Mouse (Mus musculus): ENCODE measurements around the gene Hoxc12. TPM values are rescaled to one million over a fixed set of nuclear protein-coding genes. Genes with fewer than 3 reads are reported as not detected.

Gene Hoxc12
- total RNA-seq, 2 experiments from 2014 or later: not detected

GRCm38 (mm10) chr15:102937036-102937666 is 594 bp downstream of the Hoxc12 start:
- no peak for DNase-seq

GRCm38 (mm10) chr15:102939256-102940155 is 2.9 kb downstream of the Hoxc12 start:
- DNase-seq: no peak

GRCm38 (mm10) chr15:102942739-102943467 is 6.3 kb downstream of the Hoxc12 start:
- peak; percentile 66 for DNase-seq

GRCm38 (mm10) chr15:102943468-102943813 is 6.9 kb downstream of the Hoxc12 start:
- DNase-seq: no peak

- DNase-seq: no peak
Measured at GRCm38 (mm10) chr15:102945185-102946077, 8.9 kb downstream of the Hoxc12 start.

- DNase-seq: no peak
Measured at GRCm38 (mm10) chr15:102947276-102947675, 10.7 kb downstream of the Hoxc12 start.

- DNase-seq: no peak
Measured at GRCm38 (mm10) chr15:102948842-102949241, 12.3 kb downstream of the Hoxc12 start.

- DNase-seq: no peak
Measured at GRCm38 (mm10) chr15:102949696-102950095, 13.1 kb downstream of the Hoxc12 start.

GRCm38 (mm10) chr15:102950877-102951276 is 14.3 kb downstream of the Hoxc12 start:
- DNase-seq: no peak

- no peak for DNase-seq
Measured at GRCm38 (mm10) chr15:102953561-102953960, 17.0 kb downstream of the Hoxc12 start.

GRCm38 (mm10) chr15:102954192-102955006 is 17.8 kb downstream of the Hoxc12 start, which contains the start of gene Hoxc11:
Gene Hoxc11 (plus strand): TSS chr15:102954427.
- DNase-seq: no peak

- peak; percentile 67 for DNase-seq
Measured at GRCm38 (mm10) chr15:102955007-102955382, 18.4 kb downstream of the Hoxc12 start.

GRCm38 (mm10) chr15:102955833-102956640 is 19.5 kb downstream of the Hoxc12 start:
- DNase-seq: peak; percentile 50

- DNase-seq: no peak
Measured at GRCm38 (mm10) chr15:102956906-102957305, 20.3 kb downstream of the Hoxc12 start.

GRCm38 (mm10) chr15:102959663-102960191 is 23.2 kb downstream of the Hoxc12 start:
- no peak for DNase-seq

- peak; percentile 39 for DNase-seq
Measured at GRCm38 (mm10) chr15:102961728-102962127, 25.2 kb downstream of the Hoxc12 start.

GRCm38 (mm10) chr15:102962492-102962891 is 25.9 kb downstream of the Hoxc12 start:
- no peak for DNase-seq

- DNase-seq: peak; percentile 31
Measured at GRCm38 (mm10) chr15:102963259-102963658, 26.7 kb downstream of the Hoxc12 start.
